Mouse (Mus musculus) hindbrain, embryonic 16.5 days (tissue): ENCODE measurements around the gene Klk1b16. TPM values are rescaled to one million over a fixed set of nuclear protein-coding genes. Genes with fewer than 3 reads are reported as not detected.
"Not testable (repeated sequence)": the region's sequence is repeated elsewhere in the genome, so short reads cannot be mapped to it uniquely, and the experiment has no call there.

Source experiments
- ATAC-seq: fragments of 200-750 bp; cut with Nextera tagmentation; 2 replicates; pipeline ENCODE4 v1.8.0; 2017; ENCODE audit warnings: moderate TSS enrichment, moderate library complexity
- H3K27ac ChIP-seq: fragments of 300-500 bp; sonication (generic); 2 replicates; pipeline ENCODE4 v1.5.1; 2014; ENCODE audit warnings: low read depth, mild to moderate bottlenecking, control low read depth, low read length, moderate library complexity
- H3K27me3 ChIP-seq: fragments of 300-500 bp; sonication (generic); replicated peaks from 2 replicates; pipeline ENCODE4 v1.6.1; 2014; ENCODE audit warnings: low read length; ENCODE audit not compliant: control insufficient read depth, insufficient read depth
- H3K36me3 ChIP-seq: fragments of 300-500 bp; sonication (generic); 2 replicates; pipeline ENCODE4 v1.6.1; 2014; ENCODE audit warnings: mild to moderate bottlenecking, low read length, moderate library complexity, mixed read lengths; ENCODE audit not compliant: control insufficient read depth, insufficient read depth
- H3K4me1 ChIP-seq: fragments of 300-500 bp; sonication (generic); 2 replicates; pipeline ENCODE4 v1.6.1; 2014; ENCODE audit warnings: low read depth, low read length; ENCODE audit not compliant: control insufficient read depth, insufficient read depth
- H3K4me2 ChIP-seq: fragments of 300-500 bp; sonication (generic); 2 replicates; pipeline ENCODE4 v1.6.1; 2014; ENCODE audit warnings: mild to moderate bottlenecking, low read length, control low read depth, moderate library complexity
- H3K4me3 ChIP-seq: fragments of 300-500 bp; sonication (generic); 2 replicates; pipeline ENCODE4 v1.5.1; 2014; ENCODE audit warnings: mild to moderate bottlenecking, low read length, control low read depth, moderate library complexity
- H3K9ac ChIP-seq: fragments of 300-500 bp; sonication (generic); 2 replicates; pipeline ENCODE4 v1.6.1; 2014; ENCODE audit warnings: low read depth, mild to moderate bottlenecking, control low read depth, low read length, moderate library complexity
- H3K9me3 ChIP-seq: fragments of 300-500 bp; sonication (generic); 2 replicates; pipeline ENCODE4 v1.6.1; 2014; ENCODE audit warnings: mild to moderate bottlenecking, low read length, moderate library complexity; ENCODE audit not compliant: control insufficient read depth
- WGBS: fragments of 180-500 bp; shearing (Covaris S2); extraction: QIAGEN DNeasy Blood & Tissue Kit; methylation state at CpG from one replicate; pipeline ENCODE4 v1.1.7; 2014; 5-methylcytosine and 5-hydroxymethylcytosine counted together
- polyA plus RNA-seq: library from polyadenylated mRNA; unstranded; fragments of >200 nt; fragmentation: Nextera tagmentation; extraction: Ambion mirVana; gene quantifications from 2 replicates; pipeline ENCODE4 v1.2.1, GENCODE M21; 2015

Gene Klk1b16
- not detected in 2 replicates for polyA plus RNA-seq

DNA sequence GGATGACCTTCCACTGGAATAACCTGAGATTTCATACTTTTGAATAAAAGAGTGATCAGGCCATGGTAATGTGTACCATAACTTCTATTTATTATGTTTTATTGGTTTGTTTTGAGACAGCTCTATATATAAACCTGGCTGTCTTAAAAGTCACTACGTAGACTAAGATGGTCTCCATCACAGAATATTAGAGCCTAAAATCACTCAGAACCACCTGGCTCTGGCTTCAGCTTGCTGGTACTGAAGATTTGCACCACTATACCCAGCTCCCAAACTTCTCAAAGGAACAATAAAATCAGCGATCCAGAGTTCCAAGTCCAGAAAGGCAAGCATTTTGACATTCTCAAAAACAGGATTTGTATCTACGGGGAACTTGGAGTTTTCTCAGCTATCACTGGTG is at the start of gene Klk1b16:
TSS of gene Klk1b16 (plus strand) at position 301 of the 400 bp plus-strand sequence.
- no peak for ATAC-seq
- Histone ChIP-seq H3K27ac (no peak within 1 kb of the TSS), H3K9ac (no peak within 1 kb of the TSS), H3K27me3 (no peaks in the 10 kb centered on the region), H3K4me2 (no peak within 1 kb of the TSS), H3K4me1 (no peaks in the 10 kb centered on the region), H3K36me3 (no peaks in the 10 kb centered on the region), H3K4me3 (no peak within 1 kb of the TSS), H3K9me3 (no peaks in the 10 kb centered on the region)
- 93% methylated on average over 3 of the region's 3 CpGs for WGBS

DNA sequence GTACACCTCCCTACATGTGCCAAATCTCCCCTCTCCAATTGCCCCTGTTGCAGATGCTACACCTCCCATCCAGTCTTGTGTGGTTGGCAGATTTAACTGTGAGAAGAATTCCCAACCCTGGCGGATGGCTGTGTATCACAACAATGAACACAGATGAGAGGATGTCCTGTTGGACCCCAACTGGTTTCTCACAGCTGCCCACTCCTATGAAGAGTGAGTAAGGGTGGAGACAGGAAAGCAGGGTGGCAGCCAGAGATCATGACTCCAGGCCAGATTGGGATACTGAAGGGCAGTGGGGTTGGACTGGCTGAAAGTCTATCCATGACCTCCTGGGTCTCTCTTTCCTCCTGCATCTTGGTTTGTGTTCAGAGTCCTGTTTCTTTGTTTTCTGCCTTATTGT is 40.5 kb upstream of the Klk1b16 start:
- Histone ChIP-seq H3K4me1 (no peaks in the 10 kb centered on the region), H3K27me3 (no peaks in the 10 kb centered on the region), H3K4me2 (no peak overlapping the region), H3K27ac (no peak overlapping the region), H3K9ac (no peak overlapping the region), H3K36me3 (no peaks in the 10 kb centered on the region), H3K4me3 (no peak overlapping the region), H3K9me3 (no peaks in the 10 kb centered on the region)
- WGBS: 85% methylated on average over 1 of the region's 1 CpGs
- no peak for ATAC-seq

DNA sequence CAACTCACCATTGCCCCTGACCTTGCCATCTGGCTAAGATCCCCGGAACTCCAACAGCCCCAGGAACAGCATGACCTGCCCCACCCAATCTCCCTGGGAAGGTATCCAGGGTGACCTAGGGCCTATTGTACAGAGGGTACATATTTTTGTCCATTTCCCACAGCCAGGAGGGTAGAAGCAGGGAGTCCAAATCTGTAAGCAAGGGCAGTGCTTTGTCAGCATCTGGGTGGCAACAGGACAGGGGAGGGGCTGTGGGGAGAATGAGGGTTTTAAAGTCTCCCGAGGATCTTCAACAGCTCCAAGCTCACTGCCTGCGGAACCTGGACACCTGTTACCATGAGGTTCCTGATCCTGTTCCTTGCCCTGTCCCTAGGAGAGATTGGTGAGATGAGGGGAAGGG is 34.5 kb upstream of the Klk1b16 start, which contains the start of gene Klk1b21:
TSS of gene Klk1b21 (plus strand) at position 301 of the 400 bp plus-strand sequence.
- 81% methylated on average over 3 of the region's 3 CpGs for WGBS

DNA sequence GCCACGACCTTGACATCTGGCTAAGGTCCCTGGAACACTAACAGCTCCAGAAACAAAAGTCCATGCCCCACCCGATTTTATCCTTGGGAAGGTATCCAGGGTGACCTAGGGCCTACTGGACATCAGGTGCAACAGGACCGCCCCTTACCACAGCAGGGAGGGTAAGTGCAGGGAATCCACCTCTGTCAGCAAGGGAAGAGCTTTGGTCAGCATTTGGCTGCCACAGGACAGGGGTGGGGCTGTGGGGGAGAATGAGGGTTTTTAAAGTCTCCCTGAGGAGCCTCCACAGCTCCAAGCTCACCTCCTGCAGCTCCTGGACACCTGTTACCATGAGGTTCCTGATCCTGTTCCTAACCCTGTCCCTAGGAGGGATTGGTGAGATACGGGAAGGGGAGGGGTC is 24.2 kb upstream of the Klk1b16 start, which contains the start of gene Klk1b22:
TSS of gene Klk1b22 (plus strand) at position 301 of the 400 bp plus-strand sequence.
- Histone ChIP-seq H3K27me3 (no peaks in the 10 kb centered on the region), H3K4me3 (no peak within 1 kb of the TSS), H3K4me2 (no peak within 1 kb of the TSS), H3K9me3 (no peaks in the 10 kb centered on the region), H3K4me1 (no peaks in the 10 kb centered on the region), H3K36me3 (no peaks in the 10 kb centered on the region), H3K9ac (no peak within 1 kb of the TSS), H3K27ac (no peak within 1 kb of the TSS)
- 68% methylated on average over 4 of the region's 4 CpGs for WGBS
- ATAC-seq: no peak

More for the DNA sequence above, 34.5 kb upstream of the Klk1b16 start, which contains the start of gene Klk1b21:
- H3K9me3 ChIP-seq, H3K4me1 ChIP-seq, H3K27me3 ChIP-seq, ATAC-seq, H3K36me3 ChIP-seq, H3K9ac ChIP-seq, H3K4me3 ChIP-seq, H3K27ac ChIP-seq, H3K4me2 ChIP-seq: not testable (repeated sequence)

GRCm38 (mm10) chr7:44123445-44123844 is 13.1 kb upstream of the Klk1b16 start:
- no peaks in the 10 kb centered on the region for H3K9me3 ChIP-seq
- H3K27ac ChIP-seq: no peak overlapping the region
- H3K36me3 ChIP-seq: no peaks in the 10 kb centered on the region
- H3K4me3 ChIP-seq: no peak overlapping the region
- H3K9ac ChIP-seq: no peak overlapping the region
- no peaks in the 10 kb centered on the region for H3K27me3 ChIP-seq
- WGBS: 89% methylated on average over 6 of the region's 6 CpGs
- no peak for ATAC-seq
- H3K4me2 ChIP-seq: no peak overlapping the region
- H3K4me1 ChIP-seq: no peaks in the 10 kb centered on the region

DNA sequence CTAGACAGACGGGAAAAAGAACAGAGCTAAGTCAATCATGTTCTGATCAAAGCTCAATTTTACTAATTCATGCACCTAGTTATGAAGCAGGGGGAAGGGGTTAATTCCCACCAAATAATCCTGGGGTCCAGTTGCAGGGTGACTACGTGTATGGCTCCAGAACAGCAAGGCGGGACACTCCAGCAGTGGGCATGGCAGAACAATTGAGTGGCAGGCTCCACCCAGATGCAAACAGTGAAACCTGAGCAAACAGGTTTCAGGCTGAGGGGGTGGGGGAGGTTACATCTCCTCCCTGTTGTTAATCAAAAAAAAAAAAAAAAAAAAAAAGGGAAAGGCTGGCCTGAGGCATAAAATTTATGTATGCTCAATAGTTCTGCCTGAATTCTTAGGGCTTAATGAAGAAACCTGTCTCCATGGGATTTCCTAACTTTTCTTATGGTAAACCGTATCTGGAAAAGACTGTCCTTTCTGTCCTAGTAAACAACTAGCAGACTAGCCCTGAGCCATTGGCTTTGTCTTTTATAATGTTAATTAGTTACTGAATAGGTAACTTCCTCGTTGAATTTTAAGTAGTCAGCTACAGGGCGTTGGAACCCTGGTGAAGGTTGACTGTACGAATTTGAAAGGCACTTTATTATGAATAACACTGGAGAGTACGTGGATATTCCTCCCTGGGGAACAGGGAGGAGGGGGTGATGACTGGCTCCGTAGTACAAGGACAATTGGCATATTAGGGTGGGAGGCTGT is 42.9 kb downstream of the Klk1b16 start:
- H3K4me3 ChIP-seq: no peak overlapping the region
- H3K27me3 ChIP-seq: no peaks in the 10 kb centered on the region
- no peaks in the 10 kb centered on the region for H3K4me1 ChIP-seq
- H3K27ac ChIP-seq: no peak overlapping the region
- H3K4me2 ChIP-seq: no peak overlapping the region
- 48% methylated on average over 9 of the region's 9 CpGs for WGBS
- no peaks in the 10 kb centered on the region for H3K9me3 ChIP-seq
- no peak for ATAC-seq
- no peak overlapping the region for H3K9ac ChIP-seq
- no peaks in the 10 kb centered on the region for H3K36me3 ChIP-seq

DNA sequence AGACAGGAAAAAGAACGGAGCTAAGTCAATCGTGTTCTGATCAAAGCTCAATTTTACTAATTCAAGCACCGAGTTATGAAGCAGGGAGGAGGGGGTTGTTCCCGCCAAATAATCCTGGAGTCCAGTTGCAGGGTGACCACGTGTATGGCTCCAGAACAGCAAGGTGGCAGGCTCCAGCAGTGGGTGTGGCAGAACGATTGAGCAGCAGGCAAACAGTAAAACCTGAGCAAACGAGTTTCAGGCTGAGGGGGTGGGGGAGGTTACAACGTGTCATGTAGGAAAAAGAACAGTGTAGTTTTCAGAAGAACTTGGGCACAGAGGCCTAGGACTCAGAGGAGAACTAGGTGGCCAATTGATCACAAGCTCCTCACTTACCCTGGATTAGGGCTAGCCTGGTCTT is 49.9 kb downstream of the Klk1b16 start:
- 75% methylated on average over 8 of the region's 8 CpGs for WGBS

DNA sequence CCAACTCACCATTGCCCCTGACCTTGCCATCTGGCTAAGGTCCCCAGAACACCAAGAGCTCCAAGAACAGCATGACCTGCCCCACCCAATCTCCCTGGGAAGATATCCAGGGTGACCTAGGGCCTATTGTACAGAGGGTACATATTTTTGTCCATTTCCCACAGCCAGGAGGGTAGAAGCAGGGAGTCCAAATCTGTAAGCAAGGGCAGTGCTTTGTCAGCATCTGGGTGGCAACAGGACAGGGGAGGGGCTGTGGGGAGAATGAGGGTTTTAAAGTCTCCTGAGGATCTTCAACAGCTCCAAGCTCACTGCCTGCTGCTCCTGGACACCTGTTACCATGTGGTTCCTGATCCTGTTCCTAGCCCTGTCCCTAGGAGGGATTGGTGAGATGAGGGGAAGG is 51.4 kb downstream of the Klk1b16 start, which contains the start of gene Klk1b24:
TSS of gene Klk1b24 (plus strand) at position 301 of the 400 bp plus-strand sequence.
- not testable (repeated sequence) for H3K9me3 ChIP-seq, H3K4me3 ChIP-seq, H3K9ac ChIP-seq, H3K27ac ChIP-seq, H3K4me1 ChIP-seq, ATAC-seq, H3K36me3 ChIP-seq, H3K4me2 ChIP-seq, H3K27me3 ChIP-seq

More for the DNA sequence above, 49.9 kb downstream of the Klk1b16 start:
- H3K9ac ChIP-seq, H3K4me3 ChIP-seq, H3K36me3 ChIP-seq, H3K27ac ChIP-seq, H3K4me2 ChIP-seq, ATAC-seq, H3K9me3 ChIP-seq, H3K27me3 ChIP-seq, H3K4me1 ChIP-seq: not testable (repeated sequence)
